Mouse (Mus musculus): ENCODE results near the gene Yod1.

GRCm38 (mm10) chr1:130770487-130770886 is 53.4 kb downstream of the Yod1 start:
- TF ChIP-seq CTCF (IDR thresholded peaks at IDR 0.05) (no peak), EP300 (IDR thresholded peaks at IDR 0.05) (peak; percentile 99)
